Mouse (Mus musculus): ENCODE data around the gene 1700113H08Rik. TPM values are rescaled to one million over a fixed set of nuclear protein-coding genes. Genes with fewer than 3 reads are reported as not detected.

The 1700113H08Rik gene
- polyA plus RNA-seq, 1 experiment from 2014 or later, result not detected

DNA sequence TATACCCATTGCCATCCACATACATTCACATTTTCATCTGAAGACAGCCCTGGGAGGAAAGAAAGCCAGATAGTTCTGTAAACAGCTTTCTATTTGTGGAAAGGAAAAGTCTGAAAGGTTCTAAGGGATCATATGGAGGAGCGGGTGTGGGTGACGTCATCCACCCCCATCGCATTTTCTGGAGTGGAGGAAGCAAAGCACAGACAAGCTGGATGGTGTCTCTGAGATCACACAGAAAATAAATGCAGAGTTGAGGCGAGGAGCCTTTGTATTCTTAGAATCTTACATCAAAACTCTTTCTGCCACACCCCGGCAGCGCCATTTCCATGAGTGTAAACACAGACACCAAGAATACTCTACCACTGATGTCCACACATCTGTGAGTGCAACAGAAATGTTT, 26.4 kb downstream of the 1700113H08Rik start:
- Histone ChIP-seq H3K4me3 (no peak overlapping the region), H3K36me3 (no peaks in the 10 kb centered on the region), H3K27ac (no peak overlapping the region), H3K4me1 (no peaks in the 10 kb centered on the region), H3K9me3 (replicated peaks) (no peaks in the 10 kb centered on the region), H3K4me2 (no peak overlapping the region), H3K27me3 (replicated peaks) (no peaks in the 10 kb centered on the region), H3K9ac (no peak overlapping the region)
- no peak for ATAC-seq
- 73% methylated on average over 6 of the region's 6 CpGs for WGBS (ENCODE audit: insufficient replicate concordance)

DNA sequence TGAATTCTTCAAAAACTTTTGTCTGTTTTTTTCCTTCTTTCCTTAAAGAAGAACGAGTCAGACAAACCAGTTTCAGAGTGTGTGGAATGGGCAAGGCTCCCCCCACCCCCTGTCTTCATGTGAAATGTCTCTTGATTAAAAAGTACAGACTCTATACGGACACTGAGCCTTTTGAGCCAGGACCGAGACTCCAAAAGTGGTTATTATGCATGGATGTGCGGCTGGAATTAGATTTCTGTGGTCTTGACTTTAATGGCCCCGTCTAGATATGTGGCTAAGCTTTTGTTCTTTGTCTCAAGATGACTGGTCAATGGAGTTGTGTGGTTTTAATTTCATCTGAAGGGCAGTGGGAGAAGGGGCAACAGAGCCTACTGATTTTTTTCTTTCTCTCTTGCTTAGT, 29.8 kb downstream of the 1700113H08Rik start:
- H3K4me2 ChIP-seq, result no peak overlapping the region
- H3K4me3 ChIP-seq, result no peak overlapping the region
- no peaks in the 10 kb centered on the region for H3K4me1 ChIP-seq
- H3K27ac ChIP-seq, result no peak overlapping the region
- H3K36me3 ChIP-seq, result no peaks in the 10 kb centered on the region
- ATAC-seq, result no peak
- WGBS (ENCODE audit: insufficient replicate concordance), result 56% methylated on average over 5 of the region's 5 CpGs
- H3K27me3 ChIP-seq (replicated peaks), result no peaks in the 10 kb centered on the region
- no peak overlapping the region for H3K9ac ChIP-seq
- H3K9me3 ChIP-seq (replicated peaks), result no peaks in the 10 kb centered on the region

DNA sequence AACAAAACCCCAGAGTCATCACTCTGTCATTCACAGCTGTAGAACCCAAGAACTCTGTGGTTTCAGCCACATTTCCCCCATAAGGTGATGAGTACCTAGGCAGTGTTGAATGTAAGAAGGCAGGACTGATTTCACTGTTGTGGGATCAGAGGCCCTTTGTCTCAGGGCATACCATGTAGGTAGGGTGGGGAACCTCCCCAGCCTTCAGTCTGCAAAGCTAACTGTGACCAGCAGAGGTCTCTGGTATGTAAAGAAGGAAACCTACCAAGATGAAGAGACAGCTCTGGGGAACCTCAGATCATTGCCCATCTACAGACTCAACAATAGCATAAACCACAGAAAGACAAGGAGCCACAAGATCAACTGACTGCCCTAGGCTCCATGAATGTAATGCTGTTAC, 36.4 kb downstream of the 1700113H08Rik start:
- no peak overlapping the region for H3K4me2 ChIP-seq
- H3K27ac ChIP-seq, result no peak overlapping the region
- no peak overlapping the region for H3K4me3 ChIP-seq
- no peaks in the 10 kb centered on the region for H3K4me1 ChIP-seq
- no peak overlapping the region for H3K9ac ChIP-seq
- H3K9me3 ChIP-seq (replicated peaks), result no peaks in the 10 kb centered on the region
- H3K27me3 ChIP-seq (replicated peaks), result no peaks in the 10 kb centered on the region
- no peaks in the 10 kb centered on the region for H3K36me3 ChIP-seq
- ATAC-seq, result no peak

DNA sequence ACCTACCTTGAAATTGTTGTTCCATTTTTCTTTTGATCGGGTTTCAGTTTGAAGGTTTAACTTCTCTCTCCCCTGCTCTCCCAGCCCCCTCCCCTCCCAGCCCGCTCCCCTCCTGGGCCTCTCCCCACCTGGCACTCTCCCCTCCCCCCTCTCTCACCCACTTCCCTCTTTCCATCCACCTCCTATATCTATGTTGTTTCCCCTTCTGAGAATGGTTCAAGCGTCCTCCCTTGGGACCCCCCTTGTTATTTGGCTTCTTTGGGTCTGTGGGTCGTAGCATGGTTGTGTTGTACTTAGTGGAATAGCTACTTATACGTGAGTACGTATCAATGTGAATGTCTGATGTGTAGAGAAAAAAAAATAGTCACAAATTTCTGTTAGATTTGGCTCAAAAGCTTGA, 40.9 kb downstream of the 1700113H08Rik start:
- H3K27ac ChIP-seq, result no peak overlapping the region
- H3K4me1 ChIP-seq, result no peaks in the 10 kb centered on the region
- no peaks in the 10 kb centered on the region for H3K9me3 ChIP-seq (replicated peaks)
- no peak overlapping the region for H3K9ac ChIP-seq
- no peaks in the 10 kb centered on the region for H3K27me3 ChIP-seq (replicated peaks)
- no peaks in the 10 kb centered on the region for H3K36me3 ChIP-seq
- H3K4me3 ChIP-seq, result no peak overlapping the region
- H3K4me2 ChIP-seq, result no peak overlapping the region
- 41% methylated on average over 6 of the region's 6 CpGs for WGBS (ENCODE audit: insufficient replicate concordance)
- no peak for ATAC-seq

DNA sequence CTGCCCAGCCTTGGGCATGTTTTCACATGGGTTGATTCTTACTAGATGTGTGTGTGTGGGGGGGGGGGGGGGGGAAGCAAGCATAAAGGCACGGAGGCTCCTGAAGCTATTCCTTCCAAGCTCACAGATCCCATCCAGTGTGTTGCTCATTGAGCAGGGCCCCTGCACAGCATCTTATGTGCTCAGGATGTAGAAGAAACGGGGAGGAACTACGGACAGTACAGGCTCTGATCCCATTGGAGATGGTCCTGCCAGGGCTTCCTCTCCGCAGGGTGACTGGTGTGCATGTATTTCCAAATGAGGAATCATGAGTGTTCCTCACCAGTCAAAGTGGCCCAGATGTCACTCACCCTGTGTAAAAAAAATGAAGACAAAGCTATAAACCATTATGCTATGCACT, 42.8 kb downstream of the 1700113H08Rik start:
- Histone ChIP-seq H3K27me3 (replicated peaks) (no peaks in the 10 kb centered on the region), H3K4me3 (no peak overlapping the region), H3K9ac (no peak overlapping the region), H3K4me2 (no peak overlapping the region), H3K36me3 (no peaks in the 10 kb centered on the region), H3K27ac (no peak overlapping the region), H3K9me3 (replicated peaks) (no peaks in the 10 kb centered on the region), H3K4me1 (no peaks in the 10 kb centered on the region)
- ATAC-seq, result no peak
- whole genome bisulfite sequencing (ENCODE audit: insufficient replicate concordance), result 72% methylated on average over 4 of the region's 4 CpGs

DNA sequence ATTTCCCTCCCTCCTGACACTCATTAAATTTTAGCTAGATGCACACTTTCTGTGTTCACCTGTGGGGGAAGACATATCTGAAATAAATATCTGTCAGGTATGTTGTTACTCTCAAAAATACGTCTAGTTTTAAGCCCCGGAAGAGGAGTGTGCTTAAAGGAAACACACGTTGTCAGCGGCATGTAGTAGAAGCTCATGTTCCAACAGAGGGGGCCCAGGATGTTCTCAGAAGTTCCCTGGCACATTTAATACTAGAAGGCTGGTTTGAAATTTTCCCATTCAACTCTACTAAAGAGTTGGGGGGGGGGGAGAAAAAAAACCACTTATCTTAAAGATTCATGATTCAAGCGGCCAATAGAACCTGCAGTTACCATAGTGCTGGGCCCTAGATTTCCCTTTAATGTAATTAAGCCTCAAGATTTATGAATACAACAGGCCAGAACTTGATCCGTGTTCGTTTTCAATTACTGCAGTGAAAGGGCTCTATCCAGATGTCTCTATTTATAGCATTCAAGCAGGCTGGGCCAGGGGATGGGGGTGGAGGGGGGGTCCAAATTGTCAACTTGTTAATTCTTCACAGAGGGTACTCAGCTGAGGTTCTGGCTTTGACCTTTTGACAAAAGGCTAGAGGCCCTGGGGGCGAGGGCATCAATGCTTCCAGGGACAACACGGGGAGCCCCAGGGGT, 43.6 kb downstream of the 1700113H08Rik start:
- no peak for ATAC-seq
- no peak overlapping the region for H3K27ac ChIP-seq
- H3K4me1 ChIP-seq, result no peaks in the 10 kb centered on the region
- no peaks in the 10 kb centered on the region for H3K36me3 ChIP-seq
- no peak overlapping the region for H3K4me3 ChIP-seq
- H3K9me3 ChIP-seq (replicated peaks), result no peaks in the 10 kb centered on the region
- H3K9ac ChIP-seq, result no peak overlapping the region
- 57% methylated on average over 9 of the region's 9 CpGs for WGBS (ENCODE audit: insufficient replicate concordance)
- no peak overlapping the region for H3K4me2 ChIP-seq
- H3K27me3 ChIP-seq (replicated peaks), result no peaks in the 10 kb centered on the region

DNA sequence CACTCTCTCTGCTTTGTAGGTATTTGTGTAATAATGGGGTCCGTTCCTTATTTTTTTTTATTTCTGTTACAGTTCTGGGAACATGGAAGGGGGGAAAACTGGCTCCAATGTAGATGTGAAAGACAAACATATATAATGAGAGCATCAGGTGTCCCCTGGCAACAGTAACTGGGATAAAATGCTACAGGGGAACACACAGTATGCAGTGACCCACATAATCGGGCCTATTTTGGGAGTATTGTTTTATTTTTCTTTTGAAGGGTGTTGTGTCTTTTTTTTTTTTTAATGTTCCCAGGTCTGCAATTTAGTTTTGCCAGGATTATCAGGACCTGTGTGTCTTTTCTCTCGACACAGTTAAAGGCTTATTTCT, 44.1 kb downstream of the 1700113H08Rik start:
- H3K4me1 ChIP-seq, result no peaks in the 10 kb centered on the region
- H3K4me3 ChIP-seq, result no peak overlapping the region
- H3K9ac ChIP-seq, result no peak overlapping the region
- H3K36me3 ChIP-seq, result no peaks in the 10 kb centered on the region
- WGBS (ENCODE audit: insufficient replicate concordance), result 58% methylated on average over 3 of the region's 3 CpGs
- no peak overlapping the region for H3K27ac ChIP-seq
- ATAC-seq, result no peak
- H3K4me2 ChIP-seq, result no peak overlapping the region
- no peaks in the 10 kb centered on the region for H3K27me3 ChIP-seq (replicated peaks)
- H3K9me3 ChIP-seq (replicated peaks), result no peaks in the 10 kb centered on the region

DNA sequence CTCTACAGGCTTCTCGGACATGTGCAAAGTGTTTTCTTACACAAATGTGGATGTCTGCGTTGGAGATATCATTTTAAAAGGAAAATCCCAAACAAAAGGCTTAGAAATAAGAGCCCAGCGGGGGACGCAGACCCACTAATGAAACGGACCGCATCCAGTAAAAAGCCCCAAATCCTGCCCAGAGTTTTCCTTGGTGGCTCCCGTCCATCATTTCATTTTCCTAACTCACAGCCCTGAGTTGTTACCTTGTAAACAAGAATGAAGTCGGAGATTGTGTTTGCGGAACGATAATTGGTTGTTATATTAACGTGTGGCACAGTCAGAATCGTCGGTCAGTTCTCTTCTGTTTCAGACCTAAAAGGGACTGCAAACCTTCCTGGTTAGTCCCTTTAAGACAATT, 44.6 kb downstream of the 1700113H08Rik start:
- 81% methylated on average over 13 of the region's 13 CpGs for WGBS (ENCODE audit: insufficient replicate concordance)
- H3K27ac ChIP-seq, result no peak overlapping the region
- H3K36me3 ChIP-seq, result no peaks in the 10 kb centered on the region
- no peak overlapping the region for H3K9ac ChIP-seq
- no peaks in the 10 kb centered on the region for H3K9me3 ChIP-seq (replicated peaks)
- no peak overlapping the region for H3K4me2 ChIP-seq
- ATAC-seq, result no peak
- no peaks in the 10 kb centered on the region for H3K27me3 ChIP-seq (replicated peaks)
- no peaks in the 10 kb centered on the region for H3K4me1 ChIP-seq
- no peak overlapping the region for H3K4me3 ChIP-seq

DNA sequence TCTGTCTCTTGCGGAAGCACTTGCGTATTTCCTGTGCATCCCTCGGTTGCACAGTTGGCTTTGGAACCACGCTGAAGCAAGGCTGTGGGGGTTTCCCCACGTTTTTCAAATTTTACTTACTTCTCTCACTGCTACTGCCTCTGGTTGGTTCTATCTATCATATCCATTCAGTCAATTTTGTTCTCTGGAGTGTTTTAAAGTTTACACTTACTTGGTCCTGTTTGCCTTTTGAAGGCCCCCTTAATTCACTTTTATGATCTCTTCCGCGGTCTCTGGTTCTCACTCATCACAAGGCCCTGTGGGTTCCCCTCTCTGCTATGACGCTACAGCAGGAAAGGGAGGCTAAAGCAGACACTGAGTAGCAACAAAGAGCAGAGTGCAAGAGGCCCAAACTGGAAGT, 45.4 kb downstream of the 1700113H08Rik start:
- ATAC-seq, result no peak

DNA sequence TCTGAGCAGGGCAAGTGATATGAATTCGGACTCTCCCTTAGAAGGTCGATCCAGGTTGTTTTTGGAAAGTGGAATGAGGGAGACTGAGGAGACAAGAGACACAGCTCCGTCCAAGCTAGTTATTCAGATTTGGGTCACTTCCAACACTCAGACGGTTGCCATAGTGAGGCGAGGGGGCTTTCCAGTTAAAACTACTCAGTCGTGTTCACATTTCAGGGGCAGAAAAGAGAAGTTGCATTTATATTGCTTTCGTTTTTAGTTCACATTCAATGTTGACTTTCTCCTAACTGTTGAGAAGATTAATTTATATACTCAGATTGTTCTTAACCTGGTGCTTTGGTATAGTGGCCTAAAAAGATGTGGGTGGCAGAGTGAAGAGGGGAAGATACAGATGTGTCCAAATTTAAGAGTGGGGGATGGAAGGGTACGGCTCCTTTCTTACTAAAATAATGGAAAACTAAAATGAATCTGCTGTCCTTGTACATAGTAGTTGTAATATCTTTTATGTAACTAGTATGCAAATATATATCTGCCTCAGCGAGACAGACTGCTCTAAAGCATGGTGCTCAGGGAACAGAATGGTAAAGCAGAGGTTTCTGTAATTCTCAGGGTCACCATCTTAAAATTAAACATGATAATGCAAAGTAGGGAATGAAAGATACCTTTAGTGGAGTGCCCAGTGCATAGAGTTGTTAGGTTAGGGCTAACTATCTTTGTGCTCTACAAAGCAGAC, 49.9 kb downstream of the 1700113H08Rik start:
- no peak for ATAC-seq

More for the DNA sequence above, 45.4 kb downstream of the 1700113H08Rik start:
- Histone ChIP-seq H3K36me3 (no peaks in the 10 kb centered on the region), H3K27me3 (replicated peaks) (no peaks in the 10 kb centered on the region), H3K9ac (no peak overlapping the region), H3K4me1 (no peaks in the 10 kb centered on the region), H3K9me3 (replicated peaks) (no peaks in the 10 kb centered on the region), H3K27ac (no peak overlapping the region), H3K4me2 (no peak overlapping the region), H3K4me3 (no peak overlapping the region)
- 51% methylated on average over 8 of the region's 8 CpGs for WGBS (ENCODE audit: insufficient replicate concordance)

DNA sequence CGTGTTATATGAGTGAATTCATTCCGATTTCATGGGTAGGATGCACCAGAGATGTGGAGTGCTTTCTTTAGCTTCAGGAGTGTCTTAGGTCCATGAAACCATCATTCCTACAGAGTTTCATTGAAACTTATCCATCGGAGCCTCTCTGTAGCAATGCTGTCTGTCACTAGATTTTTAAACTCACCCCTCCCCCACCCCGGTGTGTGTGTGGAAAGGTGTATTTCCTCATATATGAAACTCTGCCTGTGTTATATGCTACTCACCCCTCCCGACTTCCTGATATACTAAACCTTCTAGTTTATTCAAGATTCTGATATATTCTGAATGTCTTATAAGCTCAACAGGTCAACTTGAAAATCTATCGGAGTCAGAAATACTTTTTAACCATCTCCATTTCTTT, 50.5 kb downstream of the 1700113H08Rik start:
- no peak overlapping the region for H3K4me3 ChIP-seq
- 72% methylated on average over 6 of the region's 6 CpGs for WGBS (ENCODE audit: insufficient replicate concordance)
- no peaks in the 10 kb centered on the region for H3K27me3 ChIP-seq (replicated peaks)
- H3K27ac ChIP-seq, result no peak overlapping the region
- ATAC-seq, result no peak
- no peaks in the 10 kb centered on the region for H3K9me3 ChIP-seq (replicated peaks)
- H3K9ac ChIP-seq, result no peak overlapping the region
- H3K36me3 ChIP-seq, result no peaks in the 10 kb centered on the region
- H3K4me2 ChIP-seq, result no peak overlapping the region
- no peaks in the 10 kb centered on the region for H3K4me1 ChIP-seq

More for the DNA sequence above, 49.9 kb downstream of the 1700113H08Rik start:
- Histone ChIP-seq H3K27ac (no peak overlapping the region), H3K27me3 (replicated peaks) (no peaks in the 10 kb centered on the region), H3K4me1 (no peaks in the 10 kb centered on the region), H3K4me2 (no peak overlapping the region), H3K9me3 (replicated peaks) (no peaks in the 10 kb centered on the region), H3K36me3 (no peaks in the 10 kb centered on the region), H3K9ac (no peak overlapping the region), H3K4me3 (no peak overlapping the region)
- WGBS (ENCODE audit: insufficient replicate concordance), result 61% methylated on average over 9 of the region's 9 CpGs

DNA sequence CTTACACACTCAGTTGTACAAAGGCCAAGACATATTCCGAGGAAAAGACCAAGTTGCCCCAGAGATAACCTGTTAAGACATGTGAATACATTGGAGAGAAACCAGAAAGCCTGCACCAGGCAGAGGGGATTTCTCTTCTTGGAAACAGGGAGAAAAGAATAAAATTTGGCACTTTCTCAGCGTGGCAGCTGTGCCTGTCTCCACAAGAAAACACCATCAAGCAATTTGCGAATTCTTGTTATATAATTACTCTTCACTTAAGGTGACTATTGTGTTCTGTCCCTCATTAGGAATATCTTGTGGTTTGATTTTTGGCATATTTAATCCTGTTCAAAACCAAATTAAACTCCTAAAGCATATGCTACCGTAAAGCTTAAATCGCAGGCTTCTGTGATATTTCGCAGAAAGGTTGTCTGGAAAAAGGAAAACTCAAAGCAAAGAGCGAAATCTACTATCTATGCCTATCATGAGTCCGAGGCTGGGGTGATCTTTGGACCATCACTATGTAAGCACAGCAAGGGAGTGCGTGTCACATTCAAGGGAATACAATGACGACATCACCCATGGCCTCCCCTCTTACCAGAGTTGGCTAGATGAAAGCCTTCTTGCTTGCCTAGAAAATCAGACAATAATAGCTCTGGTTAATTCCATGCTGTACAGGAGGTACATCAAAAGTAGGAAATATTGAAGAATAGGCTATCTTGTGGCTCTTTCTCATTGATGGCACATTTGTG, 51.4 kb downstream of the 1700113H08Rik start:
- Histone ChIP-seq H3K27ac (no peak overlapping the region), H3K27me3 (replicated peaks) (no peaks in the 10 kb centered on the region), H3K36me3 (no peaks in the 10 kb centered on the region), H3K9ac (no peak overlapping the region), H3K4me3 (no peak overlapping the region), H3K9me3 (replicated peaks) (no peaks in the 10 kb centered on the region), H3K4me1 (no peaks in the 10 kb centered on the region), H3K4me2 (no peak overlapping the region)
- no peak for ATAC-seq
- WGBS (ENCODE audit: insufficient replicate concordance), result 70% methylated on average over 10 of the region's 10 CpGs

All from liver, embryonic 12.5 days (tissue).